Mouse (Mus musculus) erythroblast, embryonic 14.5 days (primary cell): ENCODE measurements around the gene 5830411N06Rik.

ENCODE experiments used
- GATA1 ChIP-seq: IDR thresholded peaks from 2 replicates; pipeline ENCODE4 v1.6.1; 2012; ENCODE audit warnings: low read length, inconsistent platforms, mixed read lengths
- TAL1 ChIP-seq: IDR thresholded peaks from 3 replicates; pipeline ENCODE4 v1.6.1; 2012; ENCODE audit warnings: low read length, inconsistent platforms, mixed read lengths

DNA sequence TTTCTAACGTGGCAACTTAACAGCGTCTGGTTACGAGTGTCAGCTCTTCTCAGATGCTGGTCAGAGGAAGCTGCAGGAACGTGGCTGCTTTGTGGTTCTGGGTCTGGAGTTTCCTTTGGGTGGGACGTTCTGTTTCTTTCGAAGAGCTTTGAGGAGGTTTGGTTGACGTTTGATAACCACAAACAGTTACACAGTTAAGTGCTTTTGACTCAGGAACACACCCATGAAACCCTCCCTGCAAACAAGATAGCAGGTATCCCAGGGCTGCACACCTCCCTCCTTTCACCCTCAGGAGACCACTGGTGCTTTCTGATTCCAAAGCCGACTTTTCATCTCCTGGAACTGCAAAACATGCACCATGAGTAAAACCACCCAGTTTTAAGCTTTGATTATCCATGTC, 38.9 kb upstream of the 5830411N06Rik start:
- TF ChIP-seq TAL1 (no peak), GATA1 (no peak)
